Mouse (Mus musculus): ENCODE results near the gene Acot7. TPM values are rescaled to one million over a fixed set of nuclear protein-coding genes. Genes with fewer than 3 reads are reported as not detected.
A peak's percentile ranks its signal among the peaks of the same experiment; 100 is the strongest.

Gene Acot7
- total and polyA plus RNA-seq, 2 experiments from 2014 or later = 259 to 510 TPM

DNA sequence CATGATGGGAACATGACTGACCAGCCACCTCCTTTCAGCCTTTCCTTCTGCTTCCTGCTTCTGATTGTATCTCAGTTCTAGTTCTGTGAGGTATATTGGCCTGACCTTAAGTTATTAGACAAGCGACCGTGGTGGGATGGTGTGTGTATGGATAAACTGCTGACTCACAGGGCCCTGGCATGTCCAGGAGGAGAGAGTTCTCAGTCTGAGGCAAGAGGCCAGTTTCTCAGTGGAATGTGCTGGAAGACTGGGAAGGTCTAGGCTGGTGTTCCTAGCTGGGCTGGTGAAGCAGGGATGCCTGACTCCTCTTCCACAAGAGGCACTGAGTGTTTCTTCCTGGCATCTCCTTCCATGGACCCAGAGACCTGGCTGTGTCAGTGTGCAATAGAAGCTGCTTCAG, 15.2 kb upstream of the Acot7 start:
- DNase-seq (ENCODE audit: low spot score) = no peak
- Histone ChIP-seq H3K4me3 (ENCODE audit: low read depth, low read length) (no peak overlapping the region), H3K9me3 (ENCODE audit: low read length) (no peaks in the 10 kb centered on the region), H3K36me3 (ENCODE audit: insufficient read depth, low read length) (no peaks in the 10 kb centered on the region), H3K27me3 (ENCODE audit: insufficient read depth, low read length) (peaks cover 47% of the 10 kb centered on the region), H3K27ac (ENCODE audit: low read depth, low read length) (no peak overlapping the region), H3K4me2 (ENCODE audit: low read depth, low read length, poor library complexity, severe bottlenecking) (no peak overlapping the region), H3K4me1 (ENCODE audit: insufficient read depth, low read length) (peaks cover 4% of the 10 kb centered on the region; the same call in 1 of the 2 replicates), H3K9ac (replicated peaks; ENCODE audit: low read length, poor library complexity, severe bottlenecking) (no peak overlapping the region)
- no peak for ATAC-seq (ENCODE audit: low FRiP score)
- TF ChIP-seq CTCF (IDR thresholded peaks at IDR 0.05) = no peak
- WGBS = 96% methylated on average over 2 of the region's 2 CpGs

DNA sequence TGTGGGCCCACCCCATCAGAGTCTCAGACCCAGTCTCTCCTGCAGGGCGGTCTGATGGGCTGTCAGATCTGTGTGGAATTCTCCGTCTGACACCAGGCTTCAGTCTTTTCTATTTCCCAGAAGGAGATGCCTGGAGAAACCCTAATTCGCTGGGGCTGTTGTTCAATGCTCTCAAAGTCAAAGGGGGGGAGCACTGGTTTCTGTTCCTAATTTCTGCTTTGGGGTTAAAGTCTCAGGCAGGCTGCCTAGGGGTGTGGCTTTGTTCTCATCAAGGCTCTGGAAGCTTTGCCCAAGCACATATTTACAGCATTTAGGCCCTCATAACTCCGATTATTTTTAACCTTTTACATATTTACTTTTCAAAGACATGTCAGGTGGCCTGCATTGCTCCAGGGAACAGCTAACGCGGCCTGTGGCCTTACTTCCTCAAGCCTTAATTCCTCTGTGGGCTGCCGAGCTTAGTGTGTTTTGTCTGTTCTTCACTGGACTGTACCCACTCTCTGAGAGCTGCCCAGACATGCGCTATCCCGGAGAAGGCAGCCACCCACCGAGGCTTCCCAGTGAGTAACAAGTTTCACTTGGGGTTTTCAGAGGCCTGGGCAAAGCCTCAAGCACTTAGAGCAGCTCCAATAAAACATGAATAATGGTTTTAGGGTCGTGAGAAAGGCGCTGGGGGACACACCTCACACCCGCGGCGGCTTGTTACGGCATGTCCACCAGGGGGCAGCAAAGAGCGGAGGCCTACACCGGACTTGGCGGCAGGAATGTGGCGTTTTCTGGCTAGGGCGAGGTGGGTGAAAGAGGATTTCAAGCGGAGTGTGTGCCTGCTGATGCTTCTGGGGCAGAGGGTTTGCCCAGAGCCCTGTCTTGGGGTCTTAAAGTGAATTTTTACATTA, 12.7 kb upstream of the Acot7 start:
- H3K27ac ChIP-seq (ENCODE audit: low read depth, low read length) = no peak overlapping the region
- no peak overlapping the region for H3K4me3 ChIP-seq (ENCODE audit: low read depth, low read length)
- no peaks in the 10 kb centered on the region for H3K9me3 ChIP-seq (ENCODE audit: low read length)
- no peak overlapping the region for H3K9ac ChIP-seq (replicated peaks; ENCODE audit: low read length, poor library complexity, severe bottlenecking)
- no peak for ATAC-seq (ENCODE audit: low FRiP score)
- peak; percentile 50 for DNase-seq (ENCODE audit: low spot score)
- WGBS = 25% methylated on average over 22 of the region's 22 CpGs
- H3K27me3 ChIP-seq (ENCODE audit: insufficient read depth, low read length) = peaks cover 22% of the 10 kb centered on the region
- H3K4me2 ChIP-seq (ENCODE audit: low read depth, low read length, poor library complexity, severe bottlenecking) = no peak overlapping the region
- H3K4me1 ChIP-seq (ENCODE audit: insufficient read depth, low read length) = no peaks in the 10 kb centered on the region
- no peaks in the 10 kb centered on the region for H3K36me3 ChIP-seq (ENCODE audit: insufficient read depth, low read length)
- peak; percentile 90 for TF ChIP-seq CTCF (IDR thresholded peaks at IDR 0.05)

DNA sequence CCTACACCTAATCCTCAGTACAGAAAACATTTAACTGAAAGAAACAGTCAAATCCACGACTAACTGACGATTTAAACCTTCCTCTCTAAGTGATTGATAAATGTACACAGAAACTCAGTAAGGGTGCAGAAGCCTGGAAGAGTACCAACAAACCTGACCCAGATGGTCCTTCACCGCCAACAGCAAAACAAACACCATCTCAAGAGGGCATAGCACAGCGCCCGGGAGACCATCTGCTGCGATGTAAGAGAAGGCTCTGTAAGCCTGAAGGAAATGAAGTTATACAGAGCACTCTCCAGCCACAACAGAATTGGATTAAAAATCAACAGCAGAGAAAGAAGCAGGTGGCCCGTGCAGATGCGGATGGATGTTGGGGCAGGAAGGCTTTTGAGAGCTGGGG, 9.9 kb upstream of the Acot7 start:
- no peak overlapping the region for H3K4me3 ChIP-seq (ENCODE audit: low read depth, low read length)
- H3K27me3 ChIP-seq (ENCODE audit: insufficient read depth, low read length) = peaks cover 4% of the 10 kb centered on the region; the same call in 1 of the 2 replicates
- H3K27ac ChIP-seq (ENCODE audit: low read depth, low read length) = no peak overlapping the region
- H3K4me2 ChIP-seq (ENCODE audit: low read depth, low read length, poor library complexity, severe bottlenecking) = no peak overlapping the region
- ATAC-seq (ENCODE audit: low FRiP score) (no peak), DNase-seq (ENCODE audit: low spot score) (peak; percentile 45)
- H3K9me3 ChIP-seq (ENCODE audit: low read length) = no peaks in the 10 kb centered on the region
- 45% methylated on average over 8 of the region's 8 CpGs for WGBS
- H3K9ac ChIP-seq (replicated peaks; ENCODE audit: low read length, poor library complexity, severe bottlenecking) = no peak overlapping the region; the same call in 1 of the 2 replicates
- H3K4me1 ChIP-seq (ENCODE audit: insufficient read depth, low read length) = no peaks in the 10 kb centered on the region
- no peaks in the 10 kb centered on the region for H3K36me3 ChIP-seq (ENCODE audit: insufficient read depth, low read length)
- no peak for TF ChIP-seq CTCF (IDR thresholded peaks at IDR 0.05)

DNA sequence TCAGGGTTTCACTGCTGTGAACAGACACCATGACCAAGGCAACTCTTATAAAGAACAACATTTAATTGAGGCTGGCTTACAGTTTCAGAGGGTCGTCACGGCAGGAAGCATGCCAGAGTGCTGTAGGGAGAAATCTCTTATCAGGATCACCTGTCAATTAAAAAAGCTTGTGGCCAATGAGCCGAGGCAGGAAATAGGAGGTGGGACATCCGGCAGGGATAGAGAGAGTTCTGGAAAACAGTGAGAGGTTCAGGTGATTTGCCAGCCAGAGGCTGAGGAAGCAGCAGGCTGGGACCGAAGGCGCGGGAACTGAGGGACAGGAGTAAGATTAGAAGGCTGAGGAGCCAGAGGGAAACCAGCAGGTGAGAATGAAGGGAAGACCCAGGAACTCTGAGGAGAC, 8.8 kb upstream of the Acot7 start:
- no peak for TF ChIP-seq CTCF (IDR thresholded peaks at IDR 0.05)
- ATAC-seq (ENCODE audit: low FRiP score) (no peak), DNase-seq (ENCODE audit: low spot score) (no peak)
- Histone ChIP-seq H3K4me1 (ENCODE audit: insufficient read depth, low read length) (no peaks in the 10 kb centered on the region), H3K9me3 (ENCODE audit: low read length) (no peaks in the 10 kb centered on the region), H3K4me3 (ENCODE audit: low read depth, low read length) (no peak overlapping the region), H3K27ac (ENCODE audit: low read depth, low read length) (no peak overlapping the region), H3K36me3 (ENCODE audit: insufficient read depth, low read length) (no peaks in the 10 kb centered on the region), H3K4me2 (ENCODE audit: low read depth, low read length, poor library complexity, severe bottlenecking) (no peak overlapping the region), H3K27me3 (ENCODE audit: insufficient read depth, low read length) (peaks cover under 1% of the 10 kb centered on the region; the same call in 1 of the 2 replicates), H3K9ac (replicated peaks; ENCODE audit: low read length, poor library complexity, severe bottlenecking) (no peak overlapping the region)
- WGBS = 82% methylated on average over 7 of the region's 7 CpGs

DNA sequence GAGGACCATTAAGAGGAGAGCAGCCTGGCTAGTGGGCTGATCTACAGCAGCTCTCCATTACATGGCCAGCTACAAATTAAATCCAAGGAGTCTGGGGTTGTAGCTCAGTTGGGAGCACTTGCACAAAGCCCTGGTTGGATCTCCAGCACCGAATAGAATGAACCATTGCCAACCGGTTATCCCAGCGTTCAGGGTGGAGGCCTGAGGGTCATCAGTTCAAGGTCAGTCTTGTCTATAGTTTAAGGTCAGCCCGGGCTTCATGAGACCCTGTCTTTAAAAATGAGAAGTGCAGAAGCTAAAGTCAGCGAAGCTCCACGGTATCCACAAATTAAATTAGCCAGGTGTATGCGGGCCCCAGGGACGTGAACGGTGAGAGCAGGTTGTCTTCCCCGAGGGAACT, 7.6 kb upstream of the Acot7 start:
- no peaks in the 10 kb centered on the region for H3K9me3 ChIP-seq (ENCODE audit: low read length)
- DNase-seq (ENCODE audit: low spot score) = no peak
- H3K4me2 ChIP-seq (ENCODE audit: low read depth, low read length, poor library complexity, severe bottlenecking) = no peak overlapping the region
- no peak overlapping the region for H3K9ac ChIP-seq (replicated peaks; ENCODE audit: low read length, poor library complexity, severe bottlenecking)
- ATAC-seq (ENCODE audit: low FRiP score) = no peak
- WGBS = 85% methylated on average over 10 of the region's 10 CpGs
- TF ChIP-seq CTCF (IDR thresholded peaks at IDR 0.05) = no peak
- no peak overlapping the region for H3K27ac ChIP-seq (ENCODE audit: low read depth, low read length)
- H3K36me3 ChIP-seq (ENCODE audit: insufficient read depth, low read length) = no peaks in the 10 kb centered on the region
- no peaks in the 10 kb centered on the region for H3K27me3 ChIP-seq (ENCODE audit: insufficient read depth, low read length)
- no peak overlapping the region for H3K4me3 ChIP-seq (ENCODE audit: low read depth, low read length)
- no peaks in the 10 kb centered on the region for H3K4me1 ChIP-seq (ENCODE audit: insufficient read depth, low read length)

DNA sequence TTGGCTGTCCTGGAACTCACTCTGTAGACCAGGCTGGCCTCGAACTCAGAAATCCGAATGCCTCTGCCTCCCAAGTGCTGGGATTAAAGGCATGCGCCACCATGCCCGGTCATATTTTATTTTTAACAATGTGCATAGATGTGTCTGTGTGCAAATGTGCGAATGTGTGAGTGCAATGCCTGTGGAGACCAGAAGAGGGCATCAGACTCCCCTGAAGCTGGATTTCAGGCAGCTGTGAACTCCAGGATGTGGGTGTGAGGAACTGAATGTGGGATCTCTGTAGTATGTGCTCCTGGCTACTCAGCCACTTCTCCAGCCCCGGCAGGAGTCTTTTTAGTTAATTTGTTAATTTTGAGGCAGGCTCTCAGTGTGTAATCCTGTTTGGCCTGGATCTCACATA, 6.4 kb upstream of the Acot7 start:
- Histone ChIP-seq H3K4me2 (ENCODE audit: low read depth, low read length, poor library complexity, severe bottlenecking) (no peak overlapping the region), H3K4me3 (ENCODE audit: low read depth, low read length) (no peak overlapping the region), H3K36me3 (ENCODE audit: insufficient read depth, low read length) (no peaks in the 10 kb centered on the region), H3K27ac (ENCODE audit: low read depth, low read length) (no peak overlapping the region), H3K9ac (replicated peaks; ENCODE audit: low read length, poor library complexity, severe bottlenecking) (no peak overlapping the region), H3K9me3 (ENCODE audit: low read length) (no peaks in the 10 kb centered on the region), H3K27me3 (ENCODE audit: insufficient read depth, low read length) (no peaks in the 10 kb centered on the region), H3K4me1 (ENCODE audit: insufficient read depth, low read length) (no peaks in the 10 kb centered on the region)
- TF ChIP-seq CTCF (IDR thresholded peaks at IDR 0.05) = peak; percentile 53
- DNase-seq (ENCODE audit: low spot score) (no peak), ATAC-seq (ENCODE audit: low FRiP score) (no peak)
- 88% methylated on average over 6 of the region's 6 CpGs for WGBS
